Mouse (Mus musculus) limb, embryonic 14.5 days (tissue): ENCODE measurements at regions not wholly inside any gene's neighbourhood (a gene's known extent, or its start where the extent isn't known, plus 50 kb on each side); places are given as distances from the start of the nearest gene placed in this dataset.
"Not testable (repeated sequence)": the region's sequence is repeated elsewhere in the genome, so short reads cannot be mapped to it uniquely, and the experiment has no call there.

Experiments used
- ATAC-seq: fragments of 200-750 bp; cut with Nextera tagmentation; 2 replicates; pipeline ENCODE4 v1.8.0; 2017; ENCODE audit warnings: low read depth, moderate number of reproducible peaks, moderate TSS enrichment; ENCODE audit not compliant: low FRiP score
- DNase-seq: peaks from one replicate; pipeline ENCODE4 v3.0.0-alpha.2; 2015; ENCODE audit warnings: low spot score
- H3K27ac ChIP-seq: fragments of 300-500 bp; sonication (generic); replicated peaks from 2 replicates; pipeline ENCODE4 v1.5.1; 2014; ENCODE audit warnings: low read depth, mild to moderate bottlenecking, low read length, moderate library complexity, mixed read lengths
- H3K27me3 ChIP-seq: fragments of 300-500 bp; sonication (generic); 2 replicates; pipeline ENCODE4 v1.6.1; 2014; ENCODE audit warnings: low read length, mixed read lengths; ENCODE audit not compliant: control insufficient read depth, insufficient read depth
- H3K36me3 ChIP-seq: fragments of 300-500 bp; sonication (generic); 2 replicates; pipeline ENCODE4 v1.6.1; 2014; ENCODE audit warnings: mild to moderate bottlenecking, low read length, moderate library complexity, mixed read lengths; ENCODE audit not compliant: control insufficient read depth, insufficient read depth
- H3K4me1 ChIP-seq: fragments of 300-500 bp; sonication (generic); 2 replicates; pipeline ENCODE4 v1.6.1; 2014; ENCODE audit warnings: antibody characterized with exemption, low read length, mixed read lengths; ENCODE audit not compliant: control insufficient read depth, insufficient read depth
- H3K4me2 ChIP-seq: fragments of 300-500 bp; sonication (generic); replicated peaks from 2 replicates; pipeline ENCODE4 v1.6.1; 2014; ENCODE audit warnings: low read depth, mild to moderate bottlenecking, low read length, moderate library complexity; ENCODE audit not compliant: severe bottlenecking
- H3K4me3 ChIP-seq: fragments of 300-500 bp; sonication (generic); replicated peaks from 2 replicates; pipeline ENCODE4 v1.5.1; 2014; ENCODE audit warnings: low read length
- H3K9ac ChIP-seq: fragments of 300-500 bp; sonication (generic); 2 replicates; pipeline ENCODE4 v1.6.1; 2014; ENCODE audit warnings: mild to moderate bottlenecking, low read depth, low read length, moderate library complexity; ENCODE audit not compliant: severe bottlenecking
- H3K9me3 ChIP-seq: fragments of 300-500 bp; sonication (generic); 2 replicates; pipeline ENCODE4 v1.6.1; 2016; ENCODE audit warnings: low read length; ENCODE audit not compliant: control insufficient read depth
- POLR2A ChIP-seq: fragments of 200-500 bp; IDR thresholded peaks from 2 replicates; pipeline ENCODE4 v1.8.0; 2012; ENCODE audit warnings: inconsistent platforms, mild to moderate bottlenecking, moderate library complexity, borderline replicate concordance; ENCODE audit not compliant: insufficient read depth, insufficient read length; ENCODE audit errors: extremely low read depth
- WGBS: fragments of 180-500 bp; shearing (Covaris S2); extraction: QIAGEN DNeasy Blood & Tissue Kit; methylation state at CpG from one replicate; pipeline ENCODE4 v1.1.7; 2014; 5-methylcytosine and 5-hydroxymethylcytosine counted together

DNA sequence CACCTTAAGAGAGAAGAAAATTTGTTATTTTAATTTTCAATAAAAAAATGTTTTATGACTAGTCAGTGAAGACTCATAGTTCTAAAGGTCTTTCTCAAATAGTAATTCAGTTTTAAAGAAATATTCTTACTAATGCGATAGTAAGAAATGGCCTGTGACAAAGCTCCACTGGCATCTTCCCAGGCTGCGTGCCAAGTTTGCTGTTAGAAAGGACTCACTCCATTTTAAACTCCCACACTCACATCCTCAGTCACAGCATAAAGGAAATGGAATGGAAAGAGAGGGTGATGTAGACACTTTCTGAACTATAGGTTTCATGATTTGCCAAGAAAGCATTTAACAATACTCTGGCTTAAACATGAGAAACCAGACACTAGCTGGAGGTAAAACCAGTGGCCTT is 436.6 kb downstream of the Mei4 start:
- no peak overlapping the region for H3K9ac ChIP-seq
- H3K27me3 ChIP-seq: no peaks in the 10 kb centered on the region
- H3K4me1 ChIP-seq: no peaks in the 10 kb centered on the region
- DNase-seq: peak; percentile 10
- no peak overlapping the region for H3K4me2 ChIP-seq
- H3K27ac ChIP-seq: no peak overlapping the region
- no peak for ATAC-seq
- no peak overlapping the region for H3K4me3 ChIP-seq
- 88% methylated on average over 2 of the region's 2 CpGs for WGBS
- TF ChIP-seq POLR2A: no peak
- no peaks in the 10 kb centered on the region for H3K36me3 ChIP-seq
- H3K9me3 ChIP-seq: no peaks in the 10 kb centered on the region

- Histone ChIP-seq H3K27ac (peak overlapping the region; percentile 43; the same call in 1 of the 2 replicates), H3K4me3 (no peak overlapping the region), H3K9ac (no peak overlapping the region), H3K4me2 (no peak overlapping the region), H3K9me3 (no peaks in the 10 kb centered on the region), H3K36me3 (no peaks in the 10 kb centered on the region), H3K27me3 (no peaks in the 10 kb centered on the region), H3K4me1 (no peaks in the 10 kb centered on the region)
- 56% methylated on average over 2 of the region's 2 CpGs for WGBS
- ATAC-seq (peak; percentile 57; the same call in 1 of the 2 replicates), DNase-seq (peak; percentile 63)
- no peak for TF ChIP-seq POLR2A
These were observed 442.8 kb downstream of the Mei4 start for GRCm38 (mm10) chr9:82306285-82306684.

GRCm38 (mm10) chr9:82312466-82312865 is 449.0 kb downstream of the Mei4 start:
- Histone ChIP-seq H3K27me3 (no peaks in the 10 kb centered on the region), H3K36me3 (no peaks in the 10 kb centered on the region), H3K9me3 (no peaks in the 10 kb centered on the region), H3K4me3 (no peak overlapping the region), H3K9ac (no peak overlapping the region), H3K4me1 (no peaks in the 10 kb centered on the region), H3K4me2 (no peak overlapping the region), H3K27ac (no peak overlapping the region)
- DNase-seq (no peak), ATAC-seq (no peak)
- no peak for TF ChIP-seq POLR2A
- 69% methylated on average over 2 of the region's 2 CpGs for WGBS

- Histone ChIP-seq H3K36me3 (no peaks in the 10 kb centered on the region), H3K27me3 (no peaks in the 10 kb centered on the region), H3K4me2 (no peak overlapping the region), H3K4me3 (no peak overlapping the region), H3K9ac (no peak overlapping the region), H3K4me1 (no peaks in the 10 kb centered on the region), H3K27ac (no peak overlapping the region), H3K9me3 (no peaks in the 10 kb centered on the region)
- DNase-seq (no peak), ATAC-seq (no peak)
- 62% methylated on average over 3 of the region's 3 CpGs for WGBS
- no peak for TF ChIP-seq POLR2A
These were observed 477.0 kb downstream of the Mei4 start for GRCm38 (mm10) chr9:82340452-82340851.

- H3K4me1 ChIP-seq, H3K9me3 ChIP-seq, H3K27ac ChIP-seq, H3K36me3 ChIP-seq, H3K9ac ChIP-seq, DNase-seq, H3K27me3 ChIP-seq, H3K4me3 ChIP-seq, ATAC-seq, H3K4me2 ChIP-seq: not testable (repeated sequence)
These were observed 478.6 kb upstream of the Irak1bp1 start for GRCm38 (mm10) chr9:82350784-82351183.

GRCm38 (mm10) chr9:82359573-82359972 is 469.8 kb upstream of the Irak1bp1 start:
- 80% methylated on average over 2 of the region's 2 CpGs for WGBS
- H3K27me3 ChIP-seq: no peaks in the 10 kb centered on the region
- ATAC-seq (no peak), DNase-seq (no peak)
- H3K9me3 ChIP-seq: no peaks in the 10 kb centered on the region
- no peaks in the 10 kb centered on the region for H3K36me3 ChIP-seq
- H3K4me2 ChIP-seq: no peak overlapping the region
- H3K4me1 ChIP-seq: no peaks in the 10 kb centered on the region
- TF ChIP-seq POLR2A: no peak
- H3K27ac ChIP-seq: no peak overlapping the region
- H3K4me3 ChIP-seq: no peak overlapping the region
- no peak overlapping the region for H3K9ac ChIP-seq
